Mouse (Mus musculus) macrophage (primary cell): ENCODE results near the gene Gse1. TPM values are rescaled to one million over a fixed set of nuclear protein-coding genes. Genes with fewer than 3 reads are reported as not detected.

Source experiments
- H3K27ac ChIP-seq: fragments of 350-480 bp; formaldehyde crosslinking; 2 replicates; pipeline ENCODE4 v1.9.0; 2021
- H3K36me3 ChIP-seq: fragments of 350-480 bp; formaldehyde crosslinking; 2 replicates; pipeline ENCODE4 v1.9.0; 2021; ENCODE audit errors: inconsistent target
- H3K4me3 ChIP-seq: fragments of 350-480 bp; formaldehyde crosslinking; 2 replicates; pipeline ENCODE4 v1.9.0; 2021; ENCODE audit errors: inconsistent target
- H3K79me2 ChIP-seq: fragments of 350-480 bp; formaldehyde crosslinking; 2 replicates; pipeline ENCODE4 v1.9.0; 2021; ENCODE audit errors: inconsistent target
- WGBS: methylation state at CpG from one replicate; pipeline ENCODE4 v1.1.7; 2026; ENCODE audit warnings: inconsistent platforms; ENCODE audit not compliant: missing documents; 5-methylcytosine and 5-hydroxymethylcytosine counted together
- polyA plus RNA-seq: library from polyadenylated mRNA; stranded (reverse); fragments of 250-400 nt; gene quantifications from 3 replicates; pipeline ENCODE4 v1.2.4, GENCODE M21; 2018; ENCODE audit warnings: inconsistent platforms

Gene Gse1
- polyA plus RNA-seq, 1 experiment from 2014 or later, result 10.8 TPM

DNA sequence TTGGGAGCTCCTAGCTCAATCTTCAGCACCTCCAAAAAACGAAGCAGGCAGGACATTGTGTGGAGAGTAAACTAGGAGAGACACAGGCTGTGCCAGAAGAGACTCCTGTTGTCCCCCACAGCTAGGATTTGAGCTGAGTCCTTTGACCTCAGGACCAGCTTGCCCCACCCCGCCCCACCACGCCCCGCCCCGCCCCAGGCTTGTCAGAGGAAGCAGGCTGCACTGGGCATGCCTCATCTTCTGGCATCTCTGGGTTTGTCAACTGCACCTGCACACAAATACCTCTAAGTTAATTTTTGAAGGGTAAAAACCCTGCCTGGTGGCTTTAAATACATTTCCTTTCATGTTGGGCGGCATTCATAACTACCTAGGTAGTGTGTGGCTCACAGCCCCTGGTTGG lies 26.9 kb upstream of the Gse1 start:
- WGBS, result 84% methylated on average over 5 of the region's 6 CpGs
- no peaks in the 10 kb centered on the region for H3K36me3 ChIP-seq

DNA sequence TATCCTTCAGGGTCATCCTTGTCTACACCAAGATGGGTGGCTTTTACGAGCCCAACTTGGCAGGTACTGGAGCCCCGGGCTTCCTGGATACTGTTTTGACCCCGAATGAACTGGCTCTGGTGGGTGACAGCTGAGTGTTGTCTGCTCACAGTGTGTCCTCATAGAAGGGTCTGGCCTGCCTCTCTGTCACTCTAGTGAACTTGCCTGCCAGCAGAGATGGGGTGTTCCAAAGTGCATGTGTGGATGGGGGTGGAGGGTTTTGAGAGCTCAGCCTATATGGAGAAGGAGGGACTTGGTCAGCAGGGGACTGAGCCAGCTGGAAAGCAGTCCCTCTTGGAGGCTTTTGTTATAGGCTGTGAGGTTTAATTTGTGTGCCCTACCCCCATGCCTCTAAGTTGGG lies 25.7 kb upstream of the Gse1 start:
- Histone ChIP-seq H3K79me2 (no peaks in the 10 kb centered on the region), H3K4me3 (no peak overlapping the region)
- WGBS, result 74% methylated on average over 3 of the region's 3 CpGs

More for the DNA sequence above, 26.9 kb upstream of the Gse1 start:
- H3K4me3 ChIP-seq, result no peak overlapping the region
- no peaks in the 10 kb centered on the region for H3K79me2 ChIP-seq
- no peak overlapping the region for H3K27ac ChIP-seq

DNA sequence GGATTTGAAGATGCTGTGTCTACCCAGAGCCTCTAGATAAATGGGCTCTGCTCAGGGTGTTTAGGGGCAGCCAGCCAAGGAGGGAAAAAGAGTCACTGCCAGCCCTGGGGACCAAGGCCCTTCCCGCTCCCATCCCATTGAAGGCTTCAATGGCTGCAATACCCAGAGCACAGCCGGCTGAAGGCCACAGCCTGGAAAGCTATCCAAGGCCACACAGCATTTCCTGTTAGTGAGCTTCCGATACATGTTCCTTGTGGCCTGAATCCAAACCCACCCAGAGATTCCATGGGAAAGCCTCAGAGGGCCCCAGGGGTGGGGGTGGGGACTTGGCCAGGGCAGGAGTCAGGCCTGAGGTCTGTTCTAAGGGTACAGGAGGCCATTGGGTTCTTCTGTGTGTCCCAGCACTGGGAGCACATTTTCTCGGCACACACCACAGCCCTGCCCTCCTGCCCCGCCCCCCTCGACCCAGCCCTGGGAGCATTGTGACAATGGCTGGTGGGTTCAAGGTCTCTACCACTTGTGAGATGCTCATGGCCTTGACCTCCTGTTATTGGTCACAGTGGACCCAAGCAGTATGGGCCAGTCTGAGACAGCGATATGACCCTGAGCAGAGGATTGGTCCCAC lies 23.4 kb upstream of the Gse1 start:
- H3K27ac ChIP-seq, result no peak overlapping the region
- no peak overlapping the region for H3K4me3 ChIP-seq
- 90% methylated on average over 7 of the region's 7 CpGs for WGBS
- no peaks in the 10 kb centered on the region for H3K79me2 ChIP-seq
- no peaks in the 10 kb centered on the region for H3K36me3 ChIP-seq

More for the DNA sequence above, 25.7 kb upstream of the Gse1 start:
- no peaks in the 10 kb centered on the region for H3K36me3 ChIP-seq
- H3K27ac ChIP-seq, result no peak overlapping the region

DNA sequence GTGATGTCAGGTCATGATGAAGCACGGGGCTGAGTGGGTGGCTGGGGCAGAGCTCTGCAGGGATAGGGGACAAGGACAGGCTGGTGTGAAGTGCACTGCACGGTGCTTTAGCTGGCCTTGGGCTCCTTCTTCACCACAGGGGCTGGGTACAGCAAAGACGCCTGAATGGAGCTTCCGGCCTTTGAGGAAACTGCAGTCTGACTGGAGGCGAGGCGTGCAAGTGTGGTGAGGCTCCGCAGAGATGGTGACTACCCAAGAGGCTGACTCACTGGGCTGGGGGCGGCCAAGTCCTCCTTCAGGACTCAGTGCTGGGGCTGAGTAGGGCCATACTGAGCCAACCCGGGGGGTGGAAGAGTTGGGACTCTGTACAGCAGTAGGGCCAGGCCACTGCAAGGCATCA lies 22.3 kb upstream of the Gse1 start:
- WGBS, result 53% methylated on average over 9 of the region's 9 CpGs
- no peaks in the 10 kb centered on the region for H3K36me3 ChIP-seq
- H3K4me3 ChIP-seq, result no peak overlapping the region
- H3K27ac ChIP-seq, result no peak overlapping the region
- H3K79me2 ChIP-seq, result no peaks in the 10 kb centered on the region

DNA sequence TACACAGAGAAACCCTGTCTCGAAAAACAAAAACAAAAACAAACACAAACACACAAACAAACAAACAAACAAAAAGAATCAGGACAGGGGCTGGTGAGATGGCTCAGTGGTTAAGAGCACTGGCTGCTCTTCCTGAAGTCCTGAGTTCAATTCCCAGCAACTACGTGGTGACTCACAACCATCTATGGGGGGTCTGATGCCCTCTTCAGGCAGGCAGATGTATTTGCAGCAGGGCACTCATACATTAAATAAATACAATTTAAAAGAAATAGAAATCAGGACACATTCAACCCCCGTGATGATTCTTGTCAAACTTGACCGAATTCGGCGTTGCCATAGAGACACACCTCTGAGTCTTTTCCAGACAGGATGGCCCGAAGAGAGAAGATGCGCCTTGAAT lies 20.9 kb upstream of the Gse1 start:
- H3K79me2 ChIP-seq, result no peaks in the 10 kb centered on the region
- no peak overlapping the region for H3K27ac ChIP-seq
- 87% methylated on average over 7 of the region's 8 CpGs for WGBS
- H3K36me3 ChIP-seq, result no peaks in the 10 kb centered on the region
- no peak overlapping the region for H3K4me3 ChIP-seq

DNA sequence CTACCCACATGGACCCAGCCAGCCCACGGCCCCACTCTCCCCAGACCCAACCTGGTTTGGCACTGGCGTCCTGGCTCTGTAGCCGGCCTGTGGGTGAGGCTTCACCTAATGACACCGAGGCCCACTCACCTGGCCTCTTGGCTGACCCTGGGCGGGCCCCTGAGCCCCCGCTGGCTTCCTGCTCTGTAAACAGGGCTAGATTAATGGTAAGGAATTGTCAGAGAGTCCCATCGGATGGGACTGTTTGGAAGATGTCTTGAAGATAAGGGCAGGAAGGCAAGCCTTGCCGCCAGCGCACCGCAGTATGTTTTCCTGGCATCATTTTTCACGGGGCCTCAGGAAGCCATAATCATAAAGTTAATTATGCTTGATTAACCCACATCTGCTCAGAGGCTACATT lies 20.1 kb upstream of the Gse1 start:
- no peaks in the 10 kb centered on the region for H3K79me2 ChIP-seq
- WGBS, result 76% methylated on average over 11 of the region's 11 CpGs
- no peak overlapping the region for H3K27ac ChIP-seq
- no peak overlapping the region for H3K4me3 ChIP-seq
- no peaks in the 10 kb centered on the region for H3K36me3 ChIP-seq

DNA sequence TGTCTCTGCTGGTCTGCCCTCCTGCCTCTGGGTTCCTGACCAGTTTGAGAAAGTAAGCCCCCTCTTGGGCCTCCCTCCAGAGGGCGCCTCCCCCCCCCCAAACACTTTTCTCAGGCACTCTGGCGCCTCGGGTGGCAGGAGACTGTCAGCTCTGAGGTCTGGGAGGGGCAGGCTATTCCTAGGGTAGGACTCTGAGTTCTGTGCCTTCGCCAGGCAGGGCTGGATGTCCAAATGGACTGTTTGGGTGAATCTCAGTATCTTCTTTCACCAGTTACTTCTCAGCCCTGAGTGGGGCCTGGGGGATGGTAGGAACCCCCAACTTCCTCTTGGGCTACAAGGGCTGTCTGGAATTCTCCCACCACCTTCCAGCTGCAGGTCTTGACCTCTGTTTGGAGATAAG lies 16.9 kb upstream of the Gse1 start:
- H3K79me2 ChIP-seq, result no peaks in the 10 kb centered on the region
- 28% methylated on average over 4 of the region's 4 CpGs for WGBS
- H3K27ac ChIP-seq, result no peak overlapping the region
- H3K4me3 ChIP-seq, result no peak overlapping the region
- H3K36me3 ChIP-seq, result no peaks in the 10 kb centered on the region

DNA sequence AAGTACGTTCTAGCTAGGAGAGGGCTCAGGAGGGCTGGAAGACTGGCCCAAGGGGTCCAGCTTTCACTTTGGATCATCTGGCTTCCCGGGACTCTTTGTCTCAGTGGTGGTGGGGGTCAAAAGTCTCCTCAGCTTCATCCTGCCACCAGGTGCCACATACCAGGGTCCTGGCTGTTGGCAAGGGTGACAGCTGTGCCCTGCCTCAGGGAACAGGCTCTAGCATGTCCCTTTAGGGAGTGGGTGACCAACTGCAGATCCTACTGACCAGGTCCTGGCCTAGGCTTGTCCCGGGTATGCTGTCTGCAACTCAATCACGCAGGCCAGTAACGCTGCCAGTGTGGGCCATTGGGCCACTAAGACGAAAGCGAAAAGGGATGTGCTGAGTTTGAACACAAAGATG lies 15.7 kb upstream of the Gse1 start:
- no peak overlapping the region for H3K4me3 ChIP-seq
- no peaks in the 10 kb centered on the region for H3K79me2 ChIP-seq
- H3K27ac ChIP-seq, result no peak overlapping the region
- WGBS, result 96% methylated on average over 7 of the region's 7 CpGs
- H3K36me3 ChIP-seq, result no peaks in the 10 kb centered on the region

DNA sequence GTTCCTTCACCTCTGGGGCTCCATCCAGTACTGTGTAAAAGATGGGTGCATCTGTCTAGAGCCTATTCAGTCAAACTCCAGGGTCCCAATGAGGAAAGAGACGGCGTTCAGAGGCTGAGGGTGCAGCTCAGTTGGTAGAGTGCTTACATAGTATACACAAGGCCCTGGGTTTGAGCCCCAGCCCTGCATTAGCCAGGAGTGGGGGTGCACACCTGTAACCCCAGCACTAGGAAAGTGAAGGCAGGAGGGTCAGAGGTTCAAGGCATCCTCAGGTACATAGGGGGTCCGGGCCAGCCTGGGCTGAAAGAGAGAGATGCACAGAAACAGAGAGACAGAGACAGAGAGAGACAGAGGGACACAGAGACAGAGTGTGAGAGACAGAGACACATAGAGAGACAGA lies 15.0 kb upstream of the Gse1 start:
- H3K27ac ChIP-seq, result no peak overlapping the region
- no peaks in the 10 kb centered on the region for H3K79me2 ChIP-seq
- H3K4me3 ChIP-seq, result no peak overlapping the region
- 97% methylated on average over 3 of the region's 3 CpGs for WGBS
- H3K36me3 ChIP-seq, result no peaks in the 10 kb centered on the region

DNA sequence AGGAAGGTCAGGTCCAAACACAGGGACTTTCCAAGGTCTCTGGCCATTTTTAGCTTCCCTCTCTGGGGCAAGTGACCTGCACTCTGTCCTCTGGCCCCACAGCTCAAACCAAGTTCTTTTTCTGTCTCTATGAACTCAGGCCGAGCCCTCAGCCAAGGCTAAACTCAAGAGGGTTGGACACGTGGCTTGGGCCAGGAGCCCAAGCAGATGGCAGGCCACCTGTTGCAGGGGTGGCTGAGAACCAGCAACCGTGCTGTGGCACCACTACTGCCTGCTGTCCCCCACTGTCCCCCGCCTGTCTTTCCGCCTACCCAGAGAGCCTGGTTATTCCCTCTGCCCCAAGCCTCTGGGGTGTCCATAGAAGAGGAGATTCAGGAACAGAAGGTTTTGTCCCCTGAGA lies 14.3 kb upstream of the Gse1 start:
- H3K79me2 ChIP-seq, result no peaks in the 10 kb centered on the region
- WGBS, result 84% methylated on average over 5 of the region's 5 CpGs

DNA sequence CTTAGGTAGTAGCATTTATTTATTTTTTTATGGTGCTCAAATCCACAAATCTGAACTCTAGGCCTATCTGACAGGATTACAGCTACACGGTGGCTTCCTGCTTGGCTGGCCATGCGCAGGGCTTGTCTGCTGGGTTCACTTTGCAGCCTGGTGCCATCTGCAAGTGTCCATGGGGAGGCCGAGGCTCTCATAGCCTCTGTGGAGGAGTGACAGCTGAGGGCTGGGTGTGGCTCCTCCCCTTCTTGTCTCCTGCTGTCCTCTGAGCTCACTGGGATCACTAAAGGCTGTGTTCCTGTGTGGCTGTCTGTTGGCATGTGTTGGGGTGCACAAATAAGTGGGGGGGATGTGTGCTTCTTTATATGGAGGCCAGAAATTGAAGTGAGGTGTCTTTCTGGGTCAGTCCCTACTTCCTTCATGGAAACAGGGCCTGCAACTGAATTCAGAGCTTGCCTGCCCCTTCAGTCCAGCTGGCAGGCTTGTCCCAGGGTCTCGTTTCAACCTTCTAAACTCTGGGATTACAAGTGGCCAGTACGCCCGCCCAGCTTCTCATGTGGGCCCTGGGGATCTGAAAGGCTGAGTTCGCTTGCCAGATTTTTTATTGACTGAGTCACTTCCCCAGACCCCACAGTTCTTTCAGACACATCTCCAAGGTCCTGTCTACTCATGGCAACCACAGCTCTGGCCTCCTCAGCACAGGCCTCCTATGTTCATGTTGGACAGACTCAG lies 12.7 kb upstream of the Gse1 start:
- 76% methylated on average over 7 of the region's 7 CpGs for WGBS

More for the DNA sequence above, 14.3 kb upstream of the Gse1 start:
- no peak overlapping the region for H3K27ac ChIP-seq
- no peaks in the 10 kb centered on the region for H3K36me3 ChIP-seq
- H3K4me3 ChIP-seq, result no peak overlapping the region

DNA sequence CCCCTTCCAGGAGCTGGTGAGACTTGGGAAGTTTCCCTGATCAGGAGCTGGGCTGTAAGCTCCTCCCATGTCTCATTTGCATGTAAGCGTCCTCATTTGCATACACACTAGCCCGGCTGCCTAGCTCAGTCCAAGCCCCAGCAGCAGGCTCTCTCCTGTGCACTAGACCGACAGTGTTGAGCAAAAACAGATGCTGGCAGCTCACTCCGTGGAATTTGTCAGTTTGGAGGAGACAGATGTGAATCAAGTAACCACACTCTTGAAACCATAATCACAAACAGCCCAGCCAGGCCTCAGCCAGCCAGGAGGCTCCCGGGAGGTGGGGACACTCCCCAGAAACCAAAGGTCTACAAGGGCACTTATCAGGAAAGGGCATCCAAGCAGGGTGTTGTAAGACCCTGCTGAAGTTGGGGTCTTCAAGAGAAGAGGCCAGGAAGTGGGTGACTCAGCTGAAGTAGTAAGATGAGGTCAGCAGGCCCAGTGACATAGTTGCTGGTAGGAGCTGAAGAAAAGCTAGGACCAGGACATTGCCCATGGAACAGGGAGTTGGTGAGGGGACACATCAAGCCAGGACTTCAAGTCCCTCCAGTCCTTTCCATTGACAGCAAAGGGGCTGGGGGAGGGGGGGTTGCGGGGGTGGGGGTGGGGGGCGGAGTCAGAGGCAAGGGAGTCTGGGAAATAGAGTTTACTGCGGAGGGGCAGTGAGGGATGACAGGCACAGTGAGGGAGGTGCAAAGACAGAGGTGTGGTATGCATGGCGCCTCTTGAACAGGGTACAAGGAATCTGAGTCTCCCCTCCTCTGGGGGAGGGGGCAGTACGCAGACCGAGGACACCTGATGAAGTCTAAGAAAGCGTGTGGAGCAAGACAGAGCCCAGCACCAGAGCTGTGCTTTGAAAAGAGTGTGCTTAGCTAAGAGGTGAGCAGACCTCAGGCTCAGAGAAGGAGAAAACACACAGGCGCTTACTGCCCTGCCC lies 11.1 kb upstream of the Gse1 start:
- 69% methylated on average over 13 of the region's 13 CpGs for WGBS
- Histone ChIP-seq H3K4me3 (no peak overlapping the region), H3K27ac (no peak overlapping the region), H3K79me2 (no peaks in the 10 kb centered on the region), H3K36me3 (no peaks in the 10 kb centered on the region)

More for the DNA sequence above, 12.7 kb upstream of the Gse1 start:
- no peaks in the 10 kb centered on the region for H3K79me2 ChIP-seq
- no peak overlapping the region for H3K4me3 ChIP-seq
- no peak overlapping the region for H3K27ac ChIP-seq
- no peaks in the 10 kb centered on the region for H3K36me3 ChIP-seq

DNA sequence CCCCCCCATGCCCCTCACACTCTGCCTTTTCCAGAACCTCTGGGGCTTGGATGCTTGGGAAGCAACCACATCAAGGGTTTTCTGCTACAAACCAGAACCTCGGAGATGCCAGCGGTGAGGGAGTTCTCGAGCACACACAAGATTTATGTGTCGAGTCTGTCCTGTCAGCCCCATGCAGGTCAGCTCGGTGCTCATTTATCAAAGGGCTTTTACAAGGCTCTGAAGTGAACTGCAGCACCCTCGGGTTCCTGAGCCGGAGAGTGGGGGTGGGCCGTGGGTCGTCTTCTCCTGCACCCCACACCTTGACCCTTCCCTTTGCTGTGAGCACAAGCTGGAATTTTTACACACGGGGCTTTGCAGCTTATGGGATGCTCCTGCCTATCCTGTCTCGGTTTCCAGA lies 5.7 kb upstream of the Gse1 start:
- Histone ChIP-seq H3K4me3 (no peak overlapping the region), H3K36me3 (no peaks in the 10 kb centered on the region), H3K27ac (no peak overlapping the region), H3K79me2 (no peaks in the 10 kb centered on the region)
- 92% methylated on average over 11 of the region's 11 CpGs for WGBS

DNA sequence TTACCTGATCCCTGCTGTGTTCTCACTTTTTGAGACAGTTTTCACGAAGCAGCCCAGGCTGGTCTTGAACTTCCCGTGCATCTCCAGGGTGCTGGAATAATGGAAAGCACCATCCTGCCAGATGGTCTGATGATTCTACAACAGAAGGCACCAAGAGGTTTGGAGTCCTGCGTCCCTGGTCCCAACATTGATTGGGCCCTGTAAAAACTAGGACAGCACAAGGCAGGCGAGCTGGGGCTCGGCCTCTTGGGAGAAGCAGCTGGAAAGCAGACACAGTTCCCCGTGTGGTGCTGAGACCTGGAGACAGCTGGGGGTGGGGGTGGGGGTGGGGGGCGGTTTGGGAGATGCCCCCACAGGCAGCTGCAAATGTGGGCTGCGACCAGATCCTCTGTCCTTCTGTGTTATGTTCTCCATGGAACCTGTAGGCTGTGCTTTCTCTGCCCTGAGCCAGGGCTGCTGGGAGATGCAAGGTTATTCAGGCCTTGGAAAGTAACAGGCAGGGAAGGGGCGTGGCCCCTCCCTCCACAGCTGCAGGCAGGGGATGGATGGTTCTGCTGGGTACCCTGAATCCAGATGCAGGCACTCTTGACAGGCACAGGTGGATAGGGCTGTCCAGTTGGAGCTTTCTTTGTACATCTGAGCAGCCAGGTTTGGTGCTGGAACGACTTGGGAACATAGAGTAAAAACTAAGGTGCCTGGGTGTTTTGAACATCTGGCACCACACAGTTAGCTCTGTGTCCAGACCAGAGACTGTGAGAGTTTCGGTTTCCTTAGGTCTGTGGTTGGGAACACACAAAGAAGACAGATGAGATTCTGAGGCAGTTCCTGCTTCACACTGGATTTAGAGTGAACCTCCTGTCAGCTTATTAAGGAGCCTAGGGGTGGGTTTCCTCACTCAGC lies 3.5 kb upstream of the Gse1 start:
- H3K27ac ChIP-seq, result no peak overlapping the region
- 57% methylated on average over 11 of the region's 11 CpGs for WGBS
- no peak overlapping the region for H3K4me3 ChIP-seq
- H3K36me3 ChIP-seq, result no peaks in the 10 kb centered on the region
- no peaks in the 10 kb centered on the region for H3K79me2 ChIP-seq
